Mouse (Mus musculus) CH12.LX (cell line): ENCODE measurements around the gene Eif5.

Source experiments
- CHD1 ChIP-seq: IDR thresholded peaks from 2 replicates; pipeline ENCODE4 v1.6.1; 2012; ENCODE audit warnings: low read depth, low read length, improper control_type of control experiment, inconsistent platforms
- EP300 ChIP-seq: IDR thresholded peaks from 2 replicates; pipeline ENCODE4 v1.6.1; 2011; ENCODE audit warnings: low read length, improper control_type of control experiment
- ETS1 ChIP-seq: conservative IDR thresholded peaks from 2 replicates; pipeline ENCODE4 v1.6.1; 2012; ENCODE audit warnings: low read depth, mild to moderate bottlenecking, inconsistent platforms, low read length, improper control_type of control experiment, moderate library complexity
- POLR2A ChIP-seq: IDR thresholded peaks from 2 replicates; pipeline ENCODE4 v1.6.1; 2011; ENCODE audit warnings: low read depth, mild to moderate bottlenecking, improper control_type of control experiment, low read length
- SMC3 ChIP-seq: IDR thresholded peaks from 2 replicates; pipeline ENCODE4 v1.6.1; 2011; ENCODE audit warnings: low read depth, low read length, improper control_type of control experiment

GRCm38 (mm10) chr12:111583058-111583457 is 45.2 kb downstream of the Eif5 start:
- TF ChIP-seq SMC3 (no peak), CHD1 (no peak), ETS1 (no peak), POLR2A (no peak), EP300 (no peak)
